Mouse (Mus musculus): ENCODE results near the gene Sugp2.

- TF ChIP-seq CHD2 (IDR thresholded peaks at IDR 0.05; ENCODE audit: low read depth, low read length), result no peak
- no peak for TF ChIP-seq MAFK (IDR thresholded peaks at IDR 0.05; ENCODE audit: insufficient read depth, low read depth, low read length)
- TF ChIP-seq HCFC1 (IDR thresholded peaks at IDR 0.05; ENCODE audit: borderline replicate concordance, insufficient read depth, low read length), result no peak
- no peak for TF ChIP-seq ZNF384 (IDR thresholded peaks at IDR 0.05; ENCODE audit: low read depth, low read length)
Observed at GRCm38 (mm10) chr8:70317872-70318271, 83.8 kb downstream of the Sugp2 start.
